Mouse (Mus musculus) layer of hippocampus, adult 9-10 months (tissue): ENCODE measurements at regions not wholly inside any gene's neighbourhood (a gene's known extent, or its start where the extent isn't known, plus 50 kb on each side); places are given as distances from the start of the nearest gene placed in this dataset.

ENCODE experiments used
- DNase-seq: peaks from one replicate; pipeline ENCODE4 v3.0.0; 2022; ENCODE audit warnings: low spot score

- DNase-seq, result no peak
Observed at GRCm38 (mm10) chr9:49950321-49950720, 151.6 kb upstream of the Ncam1 start.

DNA sequence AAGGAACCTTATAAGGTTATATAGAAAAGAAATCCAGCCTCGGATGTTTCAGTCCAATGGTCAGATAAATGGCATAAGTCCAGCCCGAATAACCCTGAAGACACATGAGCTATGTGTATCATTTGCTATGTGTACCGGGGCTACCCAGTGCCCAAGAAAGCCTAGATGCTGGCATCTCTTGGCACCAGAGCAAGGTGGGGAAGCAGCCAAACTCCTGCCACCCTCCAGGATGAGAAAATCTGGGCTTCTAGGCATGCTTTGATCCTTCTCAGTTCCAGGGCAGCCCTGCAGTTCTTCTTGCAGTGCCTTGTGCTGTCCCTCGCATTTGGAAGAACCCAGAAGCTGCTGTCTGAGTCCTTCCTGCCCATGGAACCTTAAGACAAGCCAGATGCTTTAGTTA lies 149.8 kb upstream of the Ncam1 start:
- no peak for DNase-seq

GRCm38 (mm10) chr9:49946857-49947256 lies 148.1 kb upstream of the Ncam1 start:
- DNase-seq, result no peak

- no peak for DNase-seq
Observed at GRCm38 (mm10) chr9:49935555-49936376, 137.0 kb upstream of the Ncam1 start.

DNA sequence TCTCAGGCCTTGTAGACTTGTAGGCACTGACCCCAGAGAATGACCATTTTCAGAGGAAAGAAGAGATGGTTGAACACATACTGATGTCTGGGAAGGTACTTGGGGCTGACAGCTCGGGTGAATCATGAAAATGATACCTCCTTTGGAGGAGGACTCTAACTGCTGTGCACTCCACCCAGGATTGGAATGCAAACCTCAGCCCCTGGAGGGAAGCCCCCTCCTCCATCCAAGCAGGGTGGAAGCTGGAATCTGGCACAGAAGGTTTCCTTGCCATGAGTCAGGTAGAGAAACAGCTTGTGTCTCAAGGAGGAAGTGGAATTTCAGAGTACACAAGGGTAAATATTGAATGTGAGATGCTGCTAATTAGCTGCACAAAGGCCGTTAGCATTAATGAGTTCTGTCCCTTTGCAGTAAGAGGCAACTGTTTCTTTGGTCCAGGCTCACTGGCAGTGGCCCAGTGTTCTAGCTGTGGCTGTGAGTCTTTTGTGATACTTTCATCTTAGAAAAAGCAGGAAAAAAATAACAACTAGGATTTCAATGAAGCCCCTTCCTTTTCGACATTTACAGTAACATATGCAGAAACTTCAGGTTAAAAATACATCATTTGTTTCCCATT lies 129.4 kb upstream of the Ncam1 start:
- DNase-seq, result no peak

DNA sequence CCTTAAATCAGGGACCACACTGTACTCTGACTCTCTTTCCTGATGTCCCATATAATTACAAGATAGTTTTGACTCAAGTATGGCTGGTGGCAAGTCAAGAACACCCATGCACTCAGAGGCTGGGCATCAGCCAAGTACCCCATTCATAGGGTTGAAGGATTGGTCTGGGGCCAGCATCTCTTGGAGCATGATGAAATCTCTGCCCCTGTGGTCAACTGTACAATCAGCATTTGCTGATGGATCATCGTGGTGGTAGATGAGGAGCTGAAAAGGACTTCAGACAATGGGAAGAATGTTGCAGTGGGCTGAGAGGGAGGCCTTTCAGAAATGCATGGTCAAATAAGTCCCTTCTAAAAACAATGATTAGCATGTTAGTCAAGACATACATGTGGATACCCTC lies 128.6 kb upstream of the Ncam1 start:
- no peak for DNase-seq

DNA sequence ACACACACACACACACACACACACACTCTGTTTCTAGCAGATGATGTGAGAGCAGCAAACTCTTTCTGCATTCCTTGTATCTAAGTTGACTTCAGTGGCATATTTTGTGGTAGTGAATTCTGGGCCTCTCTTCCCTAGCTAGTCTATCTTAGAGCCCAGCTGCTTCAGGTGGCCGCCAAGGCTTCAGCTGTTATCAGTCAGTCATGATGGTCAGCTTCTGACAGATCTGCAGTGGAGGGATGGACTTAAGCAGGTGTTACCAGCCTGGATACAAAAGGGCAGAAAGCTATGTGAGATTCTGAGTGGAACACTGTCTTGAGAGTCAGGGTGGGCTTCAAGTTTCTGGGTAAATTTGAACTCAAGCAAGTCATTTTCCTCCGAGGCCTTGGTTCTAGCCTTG lies 127.1 kb upstream of the Ncam1 start:
- no peak for DNase-seq

GRCm38 (mm10) chr9:49923981-49924501 lies 125.3 kb upstream of the Ncam1 start:
- no peak for DNase-seq

DNA sequence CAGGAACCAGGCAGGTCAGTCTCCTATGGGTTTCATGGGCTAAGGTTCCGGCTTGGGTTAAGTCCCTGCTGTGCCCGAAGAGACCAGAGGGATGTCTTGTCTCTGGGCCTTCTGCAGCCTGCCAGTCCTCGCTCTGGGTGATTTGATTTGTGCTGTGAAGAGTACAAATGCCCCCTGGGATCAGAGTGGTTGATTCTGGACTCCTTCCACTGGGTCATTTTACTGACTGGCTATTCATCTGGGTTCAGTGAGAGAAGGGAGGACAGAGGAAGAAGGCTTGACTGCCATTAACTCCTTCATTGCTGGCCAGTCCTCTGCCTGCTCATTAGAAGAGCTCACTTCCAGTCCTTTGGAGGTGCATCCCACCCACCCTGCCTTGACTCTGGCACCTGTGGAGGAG lies 124.0 kb upstream of the Ncam1 start:
- no peak for DNase-seq

DNA sequence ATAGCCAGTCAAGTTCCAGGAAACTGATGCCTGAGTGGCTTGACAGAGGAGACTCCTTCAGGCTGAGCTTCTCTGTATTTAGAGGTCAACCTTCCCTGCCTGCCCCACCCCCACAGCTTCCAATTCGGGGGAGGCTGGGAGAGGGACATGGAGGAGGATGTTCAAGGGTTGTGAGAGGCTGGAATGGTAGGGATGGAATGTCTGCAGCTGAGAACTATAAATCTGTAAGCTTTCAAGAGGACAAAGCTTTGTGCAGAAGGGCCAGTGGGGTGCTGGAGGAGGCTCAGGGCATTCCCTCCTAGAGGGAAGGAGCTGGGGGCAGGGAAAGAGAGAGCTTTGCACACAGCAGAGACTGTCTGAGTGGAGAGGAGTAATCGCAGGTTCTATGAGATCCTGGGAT lies 123.4 kb upstream of the Ncam1 start:
- DNase-seq, result no peak

GRCm38 (mm10) chr9:49921306-49921705 lies 122.6 kb upstream of the Ncam1 start:
- no peak for DNase-seq

DNA sequence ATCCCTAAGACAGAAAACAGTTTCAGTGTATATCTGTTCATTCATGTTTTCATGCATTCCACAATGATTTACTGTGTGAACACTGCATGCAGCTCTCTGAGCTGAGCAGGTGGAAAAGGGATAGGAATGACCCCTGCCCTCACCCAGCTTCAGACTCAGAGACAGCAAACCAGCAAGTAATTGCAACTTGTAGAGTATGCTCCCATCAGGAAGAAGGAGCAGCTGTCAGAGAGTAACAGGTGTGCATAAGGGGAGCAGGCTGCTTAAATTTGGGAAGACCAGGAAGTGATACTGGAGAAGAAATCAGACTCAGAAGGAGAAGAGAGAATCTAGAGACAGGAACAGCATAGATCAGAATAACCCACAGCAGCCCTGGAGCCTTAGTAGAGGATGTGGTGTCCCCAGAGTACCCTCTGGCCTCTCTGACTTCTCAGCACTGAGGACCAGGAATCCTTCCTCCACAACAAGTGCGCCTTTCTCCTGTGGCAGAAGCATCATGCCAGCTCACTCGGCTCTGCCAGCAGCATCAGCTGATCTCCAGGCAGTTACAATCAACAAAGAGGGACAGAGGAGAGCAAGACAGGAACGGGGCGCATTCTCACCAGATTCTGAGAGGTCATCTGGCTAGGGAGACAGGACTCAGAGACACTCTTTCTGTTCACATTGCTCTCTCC lies 116.5 kb upstream of the Ncam1 start:
- DNase-seq, result peak; percentile 49

DNA sequence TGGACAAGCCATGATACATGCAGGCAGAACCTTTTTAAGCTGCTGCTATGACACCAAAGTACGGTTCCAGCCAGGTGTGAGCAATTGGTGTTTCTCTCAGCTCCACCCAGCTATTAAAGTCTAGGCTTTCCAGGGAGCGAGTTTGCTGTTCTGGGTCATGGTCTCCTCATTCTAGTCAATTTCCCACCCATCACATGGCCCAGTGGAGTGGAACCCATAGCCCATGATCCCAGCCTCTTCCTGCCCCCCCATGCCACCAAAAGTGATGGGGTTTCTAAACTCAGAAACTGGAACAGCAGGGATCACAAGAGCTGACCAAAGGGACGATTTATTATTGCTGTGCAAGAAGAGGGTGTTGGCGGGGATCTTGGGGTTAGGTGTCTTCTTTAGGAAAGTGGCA lies 115.0 kb upstream of the Ncam1 start:
- no peak for DNase-seq

DNA sequence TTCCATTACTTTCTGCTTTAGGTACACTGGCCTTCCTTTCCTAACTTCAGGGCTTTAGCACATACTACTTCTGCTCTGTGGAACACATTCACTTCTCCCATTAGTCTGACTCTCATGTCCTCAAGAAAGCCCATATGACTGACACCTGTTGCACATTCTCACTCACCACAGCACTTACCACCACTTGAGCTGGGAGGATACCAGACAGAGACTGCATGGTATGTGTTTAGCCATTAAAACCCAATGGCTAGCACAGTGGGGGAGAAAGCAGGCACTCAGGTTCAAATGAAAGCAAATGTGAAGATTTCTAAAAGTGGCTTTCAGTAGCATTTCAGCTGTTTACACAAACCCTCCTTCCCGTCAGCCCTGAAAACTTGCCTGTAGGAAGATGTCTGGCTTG lies 113.6 kb upstream of the Ncam1 start:
- DNase-seq, result no peak

GRCm38 (mm10) chr9:49906306-49906705 lies 107.6 kb upstream of the Ncam1 start:
- DNase-seq, result no peak

DNA sequence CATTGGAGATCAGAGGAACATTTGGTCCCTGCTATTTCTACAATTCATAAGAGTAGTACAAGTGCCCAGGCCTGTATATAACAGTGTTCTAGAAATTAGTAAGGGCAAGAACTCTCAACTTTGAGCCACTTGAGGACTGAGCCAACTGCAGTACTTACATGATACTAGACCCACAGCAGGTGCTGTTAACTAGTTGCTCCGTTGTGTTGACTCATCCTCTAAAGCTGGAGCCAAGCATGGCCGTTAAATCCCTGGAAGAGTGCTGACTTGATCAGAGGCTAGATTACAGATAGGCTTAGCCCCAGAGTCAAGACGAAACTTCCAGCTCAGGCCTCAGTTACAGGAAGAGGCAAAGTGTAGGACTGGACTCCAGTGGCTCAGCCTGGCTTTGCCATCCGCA lies 107.0 kb upstream of the Ncam1 start:
- DNase-seq, result no peak

DNA sequence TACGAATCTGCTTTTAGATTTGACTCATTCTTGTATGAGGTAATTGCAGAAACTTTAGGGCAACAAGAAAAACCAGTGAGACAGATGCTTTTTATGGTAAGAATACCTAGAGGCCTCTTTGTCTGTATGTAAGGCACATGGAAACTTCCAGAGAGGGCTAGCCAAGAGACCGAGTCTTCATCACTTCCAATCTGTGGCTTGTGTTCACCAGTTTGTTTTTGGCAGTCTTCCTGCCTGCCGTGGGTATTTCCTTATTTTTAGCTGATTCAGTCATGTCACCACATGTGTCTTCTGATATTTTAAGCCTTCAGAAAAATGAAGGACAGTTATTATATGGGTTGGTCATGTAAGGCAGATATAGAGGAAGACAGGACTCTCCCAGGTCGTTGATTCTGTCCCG lies 100.2 kb upstream of the Ncam1 start:
- DNase-seq, result peak; percentile 20

DNA sequence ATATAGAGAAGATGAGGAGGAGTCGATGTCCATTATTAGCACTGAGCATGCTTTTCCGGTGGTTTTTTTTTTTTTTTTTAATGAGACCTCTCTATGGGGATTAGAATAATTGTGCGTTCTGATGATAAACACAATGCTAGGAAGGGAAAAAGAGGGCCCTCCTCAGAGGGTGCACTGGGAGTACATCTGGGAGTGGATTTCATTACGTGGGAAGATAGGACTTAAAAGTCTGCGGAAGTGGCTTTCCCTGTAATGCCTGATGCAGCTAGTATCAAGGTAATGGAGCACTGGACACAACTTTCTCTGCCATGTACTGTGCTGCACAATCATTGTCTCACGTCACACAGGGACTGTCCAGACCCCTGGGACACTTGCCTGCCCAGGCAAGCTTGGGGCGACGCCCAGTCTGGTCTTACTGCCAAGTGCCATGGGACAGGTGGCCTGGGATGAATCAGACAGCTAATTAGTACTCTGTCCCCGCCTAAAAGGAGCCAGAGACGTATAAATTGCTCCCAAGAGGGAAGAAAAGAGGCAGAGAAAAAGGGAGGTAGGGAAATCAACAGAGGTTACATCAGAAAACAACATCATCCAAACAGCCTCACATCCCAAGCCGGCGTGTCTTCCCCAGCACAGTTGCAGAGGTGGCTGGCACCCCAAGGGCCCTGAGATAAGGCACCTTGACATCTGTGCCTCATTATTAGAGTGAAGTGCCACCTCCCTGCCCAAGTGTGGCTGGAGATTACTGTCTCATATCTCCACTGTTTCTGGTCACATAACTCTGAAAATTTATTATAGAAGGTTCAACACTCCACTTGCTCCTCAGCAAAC lies 86.0 kb upstream of the Ncam1 start:
- no peak for DNase-seq

DNA sequence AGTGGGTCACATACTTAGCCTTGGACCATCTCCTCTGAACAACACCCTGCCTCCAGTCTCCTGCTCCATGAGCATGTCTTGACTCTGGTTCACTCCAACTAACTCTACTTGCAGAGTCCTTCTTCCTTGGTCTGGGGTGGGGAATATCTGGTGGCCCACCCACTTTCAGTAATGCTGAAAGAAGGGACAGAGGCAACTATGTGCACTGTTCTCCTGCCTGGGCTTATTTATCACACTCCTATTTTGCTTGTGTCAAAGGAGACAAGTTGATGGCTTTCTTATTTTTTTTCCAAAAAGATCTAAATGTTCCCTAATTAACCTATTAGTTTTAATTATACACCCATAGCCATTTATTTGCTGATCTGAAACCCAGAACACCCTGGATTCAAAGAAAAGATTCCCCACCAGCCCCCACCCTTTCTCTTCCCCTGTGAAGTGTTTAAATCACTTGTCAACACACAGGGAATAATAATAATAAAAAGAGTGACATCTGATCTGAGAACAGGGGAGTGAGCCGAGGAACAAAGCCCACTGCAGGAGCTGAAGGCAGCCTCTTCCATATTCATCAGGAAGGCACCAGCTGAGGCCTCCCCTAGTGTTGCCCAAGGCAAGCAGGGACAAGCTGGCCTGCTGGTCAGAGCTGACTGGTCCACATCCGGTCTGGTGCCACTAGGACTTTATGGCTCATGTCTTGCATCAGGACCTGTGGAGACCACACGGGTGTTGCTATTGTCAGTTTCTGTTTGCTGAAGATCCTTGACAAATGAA lies 80.8 kb upstream of the Ncam1 start:
- DNase-seq, result no peak

- DNase-seq, result no peak
Observed at GRCm38 (mm10) chr9:49874881-49875280, 76.2 kb upstream of the Ncam1 start.

DNA sequence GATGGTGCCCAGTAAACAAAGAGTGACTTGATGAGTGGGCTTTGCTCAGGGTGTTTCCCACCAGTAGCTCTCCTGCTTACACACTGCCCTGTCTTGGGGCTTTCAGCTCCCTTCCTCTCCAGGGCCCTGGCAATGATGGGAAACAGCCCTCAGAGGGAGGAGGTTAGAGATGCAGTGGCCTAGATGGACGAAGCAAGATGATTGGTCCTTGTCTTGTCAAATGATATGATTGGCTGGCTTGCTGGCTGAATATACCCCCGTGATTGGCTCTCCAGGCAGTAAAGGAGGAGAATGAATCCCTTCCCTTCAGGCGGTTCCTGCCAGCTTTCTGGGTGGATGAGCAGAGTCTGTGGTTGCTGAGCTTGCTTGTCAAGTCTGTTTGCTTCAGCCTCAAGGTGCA lies 74.8 kb upstream of the Ncam1 start:
- DNase-seq, result peak; percentile 59
